Mouse (Mus musculus) stomach, postnatal 0 days (tissue): ENCODE results near the gene Pik3cg. TPM values are rescaled to one million over a fixed set of nuclear protein-coding genes. Genes with fewer than 3 reads are reported as not detected.

Experiments used
- ATAC-seq: fragments of 200-750 bp; cut with Nextera tagmentation; 2 replicates; pipeline ENCODE4 v1.8.0; 2017; ENCODE audit not compliant: low FRiP score, low TSS enrichment
- DNase-seq: peaks from one replicate; pipeline ENCODE4 v3.0.0-alpha.2; 2016; ENCODE audit warnings: low spot score
- H3K27ac ChIP-seq: fragments of 300-500 bp; sonication (generic); replicated peaks from 2 replicates; pipeline ENCODE4 v1.5.1; 2014; ENCODE audit warnings: mild to moderate bottlenecking, control low read depth
- H3K27me3 ChIP-seq: fragments of 300-500 bp; sonication (generic); 2 replicates; pipeline ENCODE4 v1.6.1; 2014; ENCODE audit warnings: low read length; ENCODE audit not compliant: control insufficient read depth, insufficient read depth
- H3K36me3 ChIP-seq: fragments of 300-500 bp; sonication (generic); 2 replicates; pipeline ENCODE4 v1.6.1; 2014; ENCODE audit warnings: low read length, mixed read lengths; ENCODE audit not compliant: control insufficient read depth, insufficient read depth
- H3K4me1 ChIP-seq: fragments of 300-500 bp; sonication (generic); replicated peaks from 2 replicates; pipeline ENCODE4 v1.6.1; 2014; ENCODE audit warnings: antibody characterized with exemption; ENCODE audit not compliant: control insufficient read depth, insufficient read depth
- H3K4me2 ChIP-seq: fragments of 300-500 bp; sonication (generic); replicated peaks from 2 replicates; pipeline ENCODE4 v1.6.1; 2014; ENCODE audit warnings: low read depth, mild to moderate bottlenecking, control low read depth, moderate library complexity
- H3K4me3 ChIP-seq: fragments of 300-500 bp; sonication (generic); 2 replicates; pipeline ENCODE4 v1.5.1; 2014; ENCODE audit warnings: low read depth, low read length, control low read depth
- H3K9ac ChIP-seq: fragments of 300-500 bp; sonication (generic); 2 replicates; pipeline ENCODE4 v1.6.1; 2014; ENCODE audit warnings: mild to moderate bottlenecking, low read length, control low read depth, mixed read lengths
- H3K9me3 ChIP-seq: fragments of 300-500 bp; sonication (generic); 2 replicates; pipeline ENCODE4 v1.6.1; 2016; ENCODE audit warnings: low read length; ENCODE audit not compliant: control insufficient read depth
- CTCF ChIP-seq: IDR thresholded peaks from 2 replicates; pipeline ENCODE4 v1.5.1; 2016; ENCODE audit warnings: antibody characterized with exemption, low read depth, mild to moderate bottlenecking, moderate library complexity
- EP300 ChIP-seq: optimal IDR thresholded peaks from 2 replicates; pipeline ENCODE3; 2016; ENCODE audit warnings: antibody characterized with exemption
- WGBS: fragments of 180-500 bp; shearing (Covaris S2); extraction: QIAGEN DNeasy Blood & Tissue Kit; methylation state at CpG from one replicate; pipeline ENCODE4 v1.1.7; 2014; 5-methylcytosine and 5-hydroxymethylcytosine counted together
- polyA plus RNA-seq: library from polyadenylated mRNA; unstranded; fragments of >200 nt; fragmentation: Nextera tagmentation; extraction: Ambion mirVana; gene quantifications from 2 replicates; pipeline ENCODE4 v1.2.1, GENCODE M21; 2015

Gene Pik3cg
- polyA plus RNA-seq, 1 experiment from 2014 or later = 1.6 TPM

- no peaks in the 10 kb centered on the region for H3K9me3 ChIP-seq
- H3K36me3 ChIP-seq = no peaks in the 10 kb centered on the region
- no peak overlapping the region for H3K4me3 ChIP-seq
- H3K9ac ChIP-seq = no peak overlapping the region
- no peak overlapping the region for H3K4me2 ChIP-seq
- no peak for ATAC-seq
- TF ChIP-seq EP300 = no peak
- TF ChIP-seq CTCF = no peak
- H3K4me1 ChIP-seq = no peaks in the 10 kb centered on the region
- no peak for DNase-seq
- no peaks in the 10 kb centered on the region for H3K27me3 ChIP-seq
- H3K27ac ChIP-seq = no peak overlapping the region
Measured at GRCm38 (mm10) chr12:32141766-32142165, 66.7 kb downstream of the Pik3cg start.

DNA sequence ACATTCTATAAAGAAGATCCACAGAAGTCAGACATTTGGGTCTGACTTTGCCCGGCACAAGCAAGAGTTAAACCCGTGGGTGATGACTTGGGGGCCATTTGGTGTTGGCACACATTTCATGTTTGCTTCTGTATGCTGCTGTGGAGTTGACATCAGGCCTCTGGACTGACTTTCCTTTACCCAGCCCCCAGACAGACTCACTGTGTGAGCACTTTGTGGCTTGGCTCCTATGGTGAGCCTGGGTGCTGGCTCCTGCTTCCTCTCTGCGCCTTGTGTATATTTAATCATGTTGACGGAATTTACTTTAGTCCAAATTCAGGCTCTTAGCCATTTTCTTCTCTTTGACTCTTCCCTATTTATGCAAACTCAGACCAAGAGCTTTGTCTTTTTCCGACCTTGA, 69.6 kb downstream of the Pik3cg start:
- TF ChIP-seq EP300 (no peak), CTCF (no peak)
- Histone ChIP-seq H3K36me3 (no peaks in the 10 kb centered on the region), H3K27ac (peak overlapping the region; percentile 63), H3K4me1 (no peaks in the 10 kb centered on the region), H3K9ac (no peak overlapping the region), H3K4me3 (no peak overlapping the region), H3K27me3 (no peaks in the 10 kb centered on the region), H3K9me3 (no peaks in the 10 kb centered on the region), H3K4me2 (no peak overlapping the region)
- WGBS = 23% methylated on average over 5 of the region's 5 CpGs
- DNase-seq (no peak), ATAC-seq (peak; percentile 47; the same call in 1 of the 2 replicates)

DNA sequence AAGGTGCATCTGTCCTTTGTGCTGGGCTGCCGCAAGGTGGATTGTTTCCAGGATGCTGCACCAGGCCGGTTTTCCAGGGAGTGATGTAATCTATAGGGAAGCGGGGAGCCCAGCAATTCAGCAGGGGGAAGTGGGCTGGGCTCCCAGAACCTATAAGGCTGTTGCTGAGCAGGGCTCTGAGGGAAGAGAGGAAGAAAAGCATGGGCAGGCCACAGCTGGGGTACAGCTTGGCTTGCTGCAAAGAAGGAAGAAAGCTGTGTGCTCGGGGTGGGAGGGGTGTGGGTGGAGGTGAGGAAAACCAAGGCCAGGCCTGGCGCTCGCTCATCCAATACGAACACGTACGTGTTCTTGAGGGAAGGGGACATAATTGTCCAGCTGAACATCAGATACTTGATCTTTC, 70.1 kb downstream of the Pik3cg start:
- TF ChIP-seq CTCF (no peak), EP300 (no peak)
- Histone ChIP-seq H3K9me3 (no peaks in the 10 kb centered on the region), H3K27ac (peak overlapping the region; percentile 63), H3K4me3 (no peak overlapping the region), H3K4me1 (no peaks in the 10 kb centered on the region), H3K9ac (no peak overlapping the region), H3K36me3 (no peaks in the 10 kb centered on the region), H3K27me3 (no peaks in the 10 kb centered on the region), H3K4me2 (no peak overlapping the region)
- DNase-seq (no peak), ATAC-seq (peak; percentile 32; the same call in 1 of the 2 replicates)
- WGBS = 39% methylated on average over 9 of the region's 9 CpGs

GRCm38 (mm10) chr12:32137542-32137941, 70.9 kb downstream of the Pik3cg start:
- ATAC-seq = no peak
- WGBS = 54% methylated on average over 2 of the region's 2 CpGs

GRCm38 (mm10) chr12:32127599-32128507, 80.6 kb downstream of the Pik3cg start:
- WGBS = 50% methylated on average over 14 of the region's 14 CpGs
- ATAC-seq = no peak
- DNase-seq = no peak

More at GRCm38 (mm10) chr12:32137542-32137941, 70.9 kb downstream of the Pik3cg start:
- Histone ChIP-seq H3K27me3 (no peaks in the 10 kb centered on the region), H3K4me3 (no peak overlapping the region), H3K27ac (no peak overlapping the region), H3K36me3 (no peaks in the 10 kb centered on the region), H3K9ac (no peak overlapping the region), H3K9me3 (no peaks in the 10 kb centered on the region), H3K4me1 (no peaks in the 10 kb centered on the region), H3K4me2 (no peak overlapping the region)
- DNase-seq = no peak
- TF ChIP-seq EP300 (no peak), CTCF (no peak)

DNA sequence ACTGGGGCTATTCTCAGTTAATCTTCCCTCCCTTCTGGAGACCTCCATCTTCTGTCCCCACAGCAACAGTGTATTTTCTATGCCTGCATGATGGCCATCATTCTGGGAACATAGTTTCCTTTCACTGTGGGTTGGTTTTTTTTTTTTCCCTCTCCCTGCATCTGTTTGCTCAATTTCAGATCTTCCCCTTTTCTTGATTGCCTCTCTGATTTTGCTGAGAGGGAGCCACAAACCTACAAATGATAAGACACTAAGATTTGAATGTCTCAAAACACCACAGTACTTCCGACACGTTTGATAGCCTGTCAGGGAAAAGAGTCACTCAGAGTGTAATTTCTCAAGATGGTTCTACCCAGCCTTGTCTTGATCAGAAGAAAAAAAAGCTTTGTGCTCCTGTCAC, 81.3 kb downstream of the Pik3cg start:
- H3K4me2 ChIP-seq = no peak overlapping the region
- H3K27me3 ChIP-seq = no peaks in the 10 kb centered on the region
- TF ChIP-seq CTCF (no peak), EP300 (no peak)
- H3K9me3 ChIP-seq = no peaks in the 10 kb centered on the region
- no peak overlapping the region for H3K4me3 ChIP-seq
- ATAC-seq (no peak), DNase-seq (no peak)
- no peak overlapping the region for H3K9ac ChIP-seq
- WGBS = 77% methylated on average over 2 of the region's 2 CpGs
- no peaks in the 10 kb centered on the region for H3K36me3 ChIP-seq
- H3K27ac ChIP-seq = no peak overlapping the region
- no peaks in the 10 kb centered on the region for H3K4me1 ChIP-seq

More at GRCm38 (mm10) chr12:32127599-32128507, 80.6 kb downstream of the Pik3cg start:
- Histone ChIP-seq H3K36me3 (no peaks in the 10 kb centered on the region), H3K9ac (no peak overlapping the region), H3K9me3 (no peaks in the 10 kb centered on the region), H3K4me2 (no peak overlapping the region), H3K27me3 (no peaks in the 10 kb centered on the region), H3K27ac (no peak overlapping the region), H3K4me1 (no peaks in the 10 kb centered on the region), H3K4me3 (no peak overlapping the region)
- TF ChIP-seq EP300 = no peak
- TF ChIP-seq CTCF = no peak
